Mouse (Mus musculus) heart, postnatal 0 days (tissue): Measurements from ENCODE around the gene Zfp931. TPM values are rescaled to one million over a fixed set of nuclear protein-coding genes. Genes with fewer than 3 reads are reported as not detected.
"Not testable (repeated sequence)": the region's sequence is repeated elsewhere in the genome, so short reads cannot be mapped to it uniquely, and the experiment has no call there.

Experiments
- ATAC-seq: fragments of 200-750 bp; cut with Nextera tagmentation; 2 replicates; pipeline ENCODE4 v1.8.0; 2017; ENCODE audit warnings: low read depth, moderate number of reproducible peaks, moderate library complexity; ENCODE audit not compliant: insufficient read depth
- DNase-seq: peaks from one replicate; pipeline ENCODE4 v3.0.0-alpha.2; 2016; ENCODE audit warnings: low spot score
- H3K27ac ChIP-seq: fragments of 300-500 bp; sonication (generic); 2 replicates; pipeline ENCODE4 v1.5.1; 2014; ENCODE audit warnings: low read depth, mild to moderate bottlenecking
- H3K27me3 ChIP-seq: fragments of 300-500 bp; sonication (generic); 2 replicates; pipeline ENCODE4 v1.6.1; 2014; ENCODE audit warnings: low read length, mixed read lengths; ENCODE audit not compliant: control insufficient read depth, insufficient read depth
- H3K36me3 ChIP-seq: fragments of 300-500 bp; sonication (generic); replicated peaks from 2 replicates; pipeline ENCODE4 v1.6.1; 2014; ENCODE audit warnings: low read length, mixed read lengths; ENCODE audit not compliant: control insufficient read depth, insufficient read depth
- H3K4me1 ChIP-seq: fragments of 300-500 bp; sonication (generic); 2 replicates; pipeline ENCODE4 v1.6.1; 2014; ENCODE audit warnings: antibody characterized with exemption; ENCODE audit not compliant: control insufficient read depth, insufficient read depth
- H3K4me2 ChIP-seq: fragments of 300-500 bp; sonication (generic); 2 replicates; pipeline ENCODE4 v1.6.1; 2014; ENCODE audit warnings: low read depth, mild to moderate bottlenecking, low read length, moderate library complexity
- H3K4me3 ChIP-seq: fragments of 300-500 bp; sonication (generic); 2 replicates; pipeline ENCODE4 v1.5.1; 2014; ENCODE audit warnings: low read depth, low read length
- H3K9ac ChIP-seq: fragments of 300-500 bp; sonication (generic); replicated peaks from 2 replicates; pipeline ENCODE4 v1.6.1; 2014; ENCODE audit warnings: low read depth, low read length, mixed read lengths
- H3K9me3 ChIP-seq: fragments of 300-500 bp; sonication (generic); replicated peaks from 2 replicates; pipeline ENCODE4 v1.6.1; 2016; ENCODE audit warnings: low read length; ENCODE audit not compliant: control insufficient read depth
- CTCF ChIP-seq: IDR thresholded peaks from 2 replicates; pipeline ENCODE4 v1.5.1; 2016; ENCODE audit warnings: antibody characterized with exemption, control low read depth, low read depth
- EP300 ChIP-seq: IDR thresholded peaks from 2 replicates; pipeline ENCODE4 v1.6.1; 2016; ENCODE audit warnings: antibody characterized with exemption, low read depth
- WGBS: fragments of 180-500 bp; shearing (Covaris S2); extraction: QIAGEN DNeasy Blood & Tissue Kit; methylation state at CpG from one replicate; pipeline ENCODE4 v1.1.7; 2014; 5-methylcytosine and 5-hydroxymethylcytosine counted together
- polyA plus RNA-seq: library from polyadenylated mRNA; unstranded; fragments of >200 nt; fragmentation: Nextera tagmentation; extraction: Ambion mirVana; gene quantifications from 2 replicates; pipeline ENCODE4 v1.2.1, GENCODE M21; 2015
- total RNA-seq: library from RNA; depleted of rRNA; stranded (reverse); fragments of >200 nt; gene quantifications from 2 replicates; pipeline ENCODE4 v1.2.3, GENCODE M21; 2014; ENCODE audit warnings: low replicate concordance

The Zfp931 gene
- total and polyA plus RNA-seq, 2 experiments from 2014 or later: 7.7 to 9.7 TPM

- Histone ChIP-seq H3K27me3 (peaks cover 36% of the 10 kb centered on the region), H3K4me3 (no peak overlapping the region), H3K27ac (no peak overlapping the region), H3K9me3 (no peaks in the 10 kb centered on the region), H3K4me1 (peaks cover 5% of the 10 kb centered on the region; the same call in 1 of the 2 replicates), H3K9ac (no peak overlapping the region), H3K4me2 (no peak overlapping the region), H3K36me3 (no peaks in the 10 kb centered on the region)
- TF ChIP-seq CTCF: peak; percentile 56
- TF ChIP-seq EP300: no peak
- WGBS: 21% methylated on average over 12 of the region's 12 CpGs
- DNase-seq (peak; percentile 40), ATAC-seq (peak; percentile 36; the same call in 1 of the 2 replicates)
Observed at GRCm38 (mm10) chr2:178117946-178118345, 39.7 kb upstream of the Zfp931 start.

GRCm38 (mm10) chr2:178101957-178102356 is 23.7 kb upstream of the Zfp931 start:
- Histone ChIP-seq H3K27me3 (no peaks in the 10 kb centered on the region), H3K9ac (no peak overlapping the region), H3K36me3 (no peaks in the 10 kb centered on the region), H3K4me3 (no peak overlapping the region), H3K27ac (no peak overlapping the region), H3K9me3 (no peaks in the 10 kb centered on the region), H3K4me2 (no peak overlapping the region), H3K4me1 (no peaks in the 10 kb centered on the region)
- 8% methylated on average over 7 of the region's 7 CpGs for WGBS
- TF ChIP-seq EP300 (no peak), CTCF (peak; percentile 81)
- ATAC-seq (peak; percentile 70), DNase-seq (peak; percentile 42)

GRCm38 (mm10) chr2:178098021-178098420 is 19.7 kb upstream of the Zfp931 start:
- H3K27ac ChIP-seq: no peak overlapping the region
- TF ChIP-seq CTCF (peak; percentile 55), EP300 (no peak)
- H3K27me3 ChIP-seq: no peaks in the 10 kb centered on the region
- 3% methylated on average over 2 of the region's 2 CpGs for WGBS
- no peak overlapping the region for H3K9ac ChIP-seq
- no peaks in the 10 kb centered on the region for H3K36me3 ChIP-seq
- no peaks in the 10 kb centered on the region for H3K4me1 ChIP-seq
- 0 out of 2 replicates have a peak, but pooled peaks cover 5% of the 10 kb centered on the region for H3K9me3 ChIP-seq
- ATAC-seq (no peak), DNase-seq (peak; percentile 8)
- no peak overlapping the region for H3K4me2 ChIP-seq
- no peak overlapping the region for H3K4me3 ChIP-seq

- no peaks in the 10 kb centered on the region for H3K36me3 ChIP-seq
- no peak overlapping the region for H3K4me2 ChIP-seq
- no peaks in the 10 kb centered on the region for H3K4me1 ChIP-seq
- H3K9ac ChIP-seq: no peak overlapping the region
- H3K27ac ChIP-seq: no peak overlapping the region
- H3K27me3 ChIP-seq: no peaks in the 10 kb centered on the region
- DNase-seq (no peak), ATAC-seq (no peak)
- H3K4me3 ChIP-seq: no peak overlapping the region
- TF ChIP-seq CTCF (no peak), EP300 (no peak)
- H3K9me3 ChIP-seq: no peaks in the 10 kb centered on the region
Observed at GRCm38 (mm10) chr2:178089586-178089985, 11.3 kb upstream of the Zfp931 start.

- ATAC-seq (no peak), DNase-seq (peak; percentile 11)
- no peak overlapping the region for H3K27ac ChIP-seq
- H3K4me1 ChIP-seq: no peaks in the 10 kb centered on the region
- H3K27me3 ChIP-seq: no peaks in the 10 kb centered on the region
- no peak overlapping the region for H3K4me3 ChIP-seq
- TF ChIP-seq CTCF: peak; percentile 82
- TF ChIP-seq EP300: no peak
- 10% methylated on average over 1 of the region's 1 CpGs for WGBS
- H3K4me2 ChIP-seq: no peak overlapping the region
- H3K36me3 ChIP-seq: no peaks in the 10 kb centered on the region
- no peaks in the 10 kb centered on the region for H3K9me3 ChIP-seq
- no peak overlapping the region for H3K9ac ChIP-seq
Observed at GRCm38 (mm10) chr2:178058195-178058594, 20.1 kb downstream of the Zfp931 start.

- 93% methylated on average over 2 of the region's 3 CpGs for WGBS
- not testable (repeated sequence) for H3K4me2 ChIP-seq, DNase-seq, H3K4me1 ChIP-seq, ATAC-seq, H3K36me3 ChIP-seq, H3K27me3 ChIP-seq, H3K9me3 ChIP-seq, H3K27ac ChIP-seq, H3K9ac ChIP-seq, H3K4me3 ChIP-seq
Observed at GRCm38 (mm10) chr2:178027601-178028000, 50.7 kb downstream of the Zfp931 start.

- 3% methylated on average over 2 of the region's 2 CpGs for WGBS
- peak; percentile 3 for DNase-seq
- Histone ChIP-seq H3K27ac (0 out of 2 replicates have a peak overlapping the region, but pooled peaks have one; percentile 26), H3K4me3 (peak overlapping the region; percentile 64), H3K4me2 (peak overlapping the region; percentile 59)
- not testable (repeated sequence) for H3K36me3 ChIP-seq, ATAC-seq, H3K4me1 ChIP-seq, H3K9ac ChIP-seq, H3K9me3 ChIP-seq, H3K27me3 ChIP-seq
Observed at GRCm38 (mm10) chr2:178023861-178024260, 54.4 kb downstream of the Zfp931 start.

- under 1% methylated on average over 10 of the region's 15 CpGs for WGBS
- H3K27me3 ChIP-seq, H3K9me3 ChIP-seq, ATAC-seq, H3K4me1 ChIP-seq, H3K36me3 ChIP-seq: not testable (repeated sequence)
- peak; percentile 11 for DNase-seq
- peak within 1 kb of the TSS; percentile 59 for H3K4me2 ChIP-seq
- H3K4me3 ChIP-seq: peak within 1 kb of the TSS; percentile 64
- 0 out of 2 replicates have a peak within 1 kb of the TSS, but pooled peaks have one; percentile 26 for H3K27ac ChIP-seq
- peak within 1 kb of the TSS; percentile 43; the same call in 1 of the 2 replicates for H3K9ac ChIP-seq
Observed at GRCm38 (mm10) chr2:178023011-178023611, 55.2 kb downstream of the Zfp931 start, which contains the start of gene Zfp971. TSS of gene Zfp971 (plus strand) at chr2:178023284.
